Mouse (Mus musculus): ENCODE measurements at regions not wholly inside any gene's neighbourhood (a gene's known extent, or its start where the extent isn't known, plus 50 kb on each side); places are given as distances from the start of the nearest gene placed in this dataset.

GRCm38 (mm10) chr13:55954346-55954745 lies 118.4 kb upstream of the Pitx1 start:
- DNase-seq (ENCODE audit: low read depth): no peak
- TF ChIP-seq POLR2A (IDR thresholded peaks at IDR 0.05; ENCODE audit: borderline replicate concordance, extremely low read depth, insufficient read depth, insufficient read length, poor library complexity, severe bottlenecking): no peak
- no peak for TF ChIP-seq CTCF (IDR thresholded peaks at IDR 0.05; ENCODE audit: borderline replicate concordance, extremely low read depth, insufficient read depth, insufficient read length)

DNA sequence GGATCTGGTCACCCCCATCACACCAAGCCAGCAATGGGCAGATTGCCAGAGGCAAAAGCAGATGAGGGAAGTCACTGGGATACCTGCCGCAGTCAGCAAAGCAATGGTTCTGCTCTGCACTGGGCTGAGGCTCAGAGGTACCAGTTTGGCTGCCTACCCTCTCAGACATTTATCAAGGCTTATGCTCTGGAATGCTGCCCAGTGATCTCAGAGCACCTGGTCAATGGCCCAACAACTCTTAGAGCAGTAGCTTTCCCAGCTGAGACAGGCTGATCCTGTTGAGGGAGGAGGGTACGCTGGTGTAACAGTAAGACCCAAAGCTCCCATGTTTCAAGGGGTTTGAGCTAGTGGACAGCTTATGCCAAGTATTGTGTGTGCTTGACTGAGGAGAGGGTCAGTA lies 117.4 kb upstream of the Pitx1 start:
- TF ChIP-seq CTCF (IDR thresholded peaks at IDR 0.05; ENCODE audit: borderline replicate concordance, extremely low read depth, insufficient read depth, insufficient read length) (no peak), POLR2A (IDR thresholded peaks at IDR 0.05; ENCODE audit: borderline replicate concordance, extremely low read depth, insufficient read depth, insufficient read length, poor library complexity, severe bottlenecking) (no peak)
- DNase-seq (ENCODE audit: low read depth): no peak

DNA sequence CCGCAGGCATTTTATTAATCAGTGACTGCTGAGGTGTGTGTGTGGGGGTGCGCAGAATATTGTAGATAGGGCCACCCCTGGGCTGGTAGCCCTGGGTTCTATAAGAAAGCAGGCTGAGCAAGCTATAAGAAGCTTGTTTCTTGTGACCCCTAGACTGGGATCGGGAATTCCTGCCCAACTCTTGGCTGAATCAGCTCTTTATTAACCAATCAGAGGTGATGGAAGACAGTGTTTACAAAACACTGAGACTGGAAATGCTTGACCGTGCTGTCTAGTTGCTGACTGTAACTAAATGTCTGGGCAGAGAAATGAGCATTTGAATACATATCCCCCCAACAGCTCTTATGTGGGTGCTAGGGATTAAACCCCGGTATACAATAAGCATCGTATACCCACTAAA lies 114.8 kb upstream of the Pitx1 start:
- no peak for TF ChIP-seq POLR2A (IDR thresholded peaks at IDR 0.05; ENCODE audit: borderline replicate concordance, extremely low read depth, insufficient read depth, insufficient read length, poor library complexity, severe bottlenecking)
- TF ChIP-seq CTCF (IDR thresholded peaks at IDR 0.05; ENCODE audit: borderline replicate concordance, extremely low read depth, insufficient read depth, insufficient read length): no peak
- DNase-seq (ENCODE audit: low read depth): no peak

DNA sequence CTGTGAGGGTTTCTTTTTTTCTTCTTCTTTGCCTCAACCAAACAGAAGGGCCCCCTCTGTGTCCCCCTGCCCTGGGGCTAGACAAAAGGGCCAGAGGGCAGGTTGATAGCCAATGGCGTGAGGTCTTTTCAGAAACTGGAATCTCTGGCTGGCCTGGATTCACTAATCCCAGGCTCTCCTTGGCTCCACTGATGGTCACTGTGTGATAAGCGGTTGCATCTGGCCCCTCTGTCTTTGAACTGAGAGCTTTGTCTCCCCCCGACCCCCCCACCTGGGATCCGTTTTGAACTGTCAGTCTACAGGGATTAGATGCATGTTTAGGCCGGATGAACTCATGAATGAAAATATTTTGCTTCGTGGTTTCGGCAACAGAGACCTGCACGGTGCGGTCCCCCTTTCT lies 112.6 kb upstream of the Pitx1 start:
- no peak for DNase-seq (ENCODE audit: low read depth)
- no peak for TF ChIP-seq POLR2A (IDR thresholded peaks at IDR 0.05; ENCODE audit: borderline replicate concordance, extremely low read depth, insufficient read depth, insufficient read length, poor library complexity, severe bottlenecking)
- no peak for TF ChIP-seq CTCF (IDR thresholded peaks at IDR 0.05; ENCODE audit: borderline replicate concordance, extremely low read depth, insufficient read depth, insufficient read length)

- no peak for TF ChIP-seq CTCF (IDR thresholded peaks at IDR 0.05; ENCODE audit: borderline replicate concordance, extremely low read depth, insufficient read depth, insufficient read length)
- no peak for TF ChIP-seq POLR2A (IDR thresholded peaks at IDR 0.05; ENCODE audit: borderline replicate concordance, extremely low read depth, insufficient read depth, insufficient read length, poor library complexity, severe bottlenecking)
- no peak for DNase-seq (ENCODE audit: low read depth)
Observed at GRCm38 (mm10) chr13:55948144-55948543, 112.2 kb upstream of the Pitx1 start.

DNA sequence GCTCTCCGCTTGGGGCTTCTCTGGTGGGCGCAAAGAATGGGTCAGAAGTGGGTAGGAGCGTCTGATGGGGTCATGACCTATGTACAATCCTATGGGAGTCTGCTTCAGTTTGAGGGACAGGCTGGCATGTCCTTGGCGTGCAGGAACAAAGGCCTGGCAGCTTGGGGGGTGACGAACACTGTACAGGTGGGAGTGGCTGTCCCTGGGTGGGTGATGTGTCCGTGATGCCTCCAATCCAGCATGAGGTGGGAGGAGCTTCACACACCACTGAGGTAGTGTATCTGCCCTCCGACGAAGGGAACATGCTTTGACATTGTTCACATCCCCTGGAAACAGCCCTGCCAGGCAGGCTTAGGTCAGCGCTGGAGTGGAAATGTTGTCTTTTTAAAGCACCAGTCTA lies 101.4 kb upstream of the Pitx1 start:
- TF ChIP-seq POLR2A (IDR thresholded peaks at IDR 0.05; ENCODE audit: borderline replicate concordance, extremely low read depth, insufficient read depth, insufficient read length, poor library complexity, severe bottlenecking): no peak
- no peak for TF ChIP-seq CTCF (IDR thresholded peaks at IDR 0.05; ENCODE audit: borderline replicate concordance, extremely low read depth, insufficient read depth, insufficient read length)
- no peak for DNase-seq (ENCODE audit: low read depth)

- TF ChIP-seq POLR2A (IDR thresholded peaks at IDR 0.05; ENCODE audit: borderline replicate concordance, extremely low read depth, insufficient read depth, insufficient read length, poor library complexity, severe bottlenecking) (no peak), CTCF (IDR thresholded peaks at IDR 0.05; ENCODE audit: borderline replicate concordance, extremely low read depth, insufficient read depth, insufficient read length) (no peak)
Observed at GRCm38 (mm10) chr13:55937000-55937399, 101.0 kb upstream of the Pitx1 start.

DNA sequence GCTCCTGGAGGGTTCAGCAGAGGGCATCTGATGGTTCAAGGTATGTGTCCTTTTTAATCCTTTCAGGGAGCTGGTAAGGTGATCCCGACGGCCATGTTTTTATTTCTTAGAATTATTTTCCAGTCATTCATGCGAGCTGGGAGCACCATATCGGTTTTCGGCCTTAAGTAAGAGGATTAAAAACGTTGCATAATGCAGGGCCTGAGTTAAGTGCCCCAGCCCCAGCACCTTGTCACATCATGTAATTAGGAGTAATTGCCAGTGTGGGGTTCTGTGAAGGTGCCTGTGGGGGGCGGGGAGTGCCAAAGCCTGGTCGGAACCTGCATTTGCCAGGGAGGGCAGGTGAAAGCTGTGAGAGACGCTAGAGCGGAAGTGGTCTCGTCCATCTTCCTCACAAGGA lies 94.6 kb upstream of the Pitx1 start:
- TF ChIP-seq CTCF (IDR thresholded peaks at IDR 0.05; ENCODE audit: borderline replicate concordance, extremely low read depth, insufficient read depth, insufficient read length) (no peak), POLR2A (IDR thresholded peaks at IDR 0.05; ENCODE audit: borderline replicate concordance, extremely low read depth, insufficient read depth, insufficient read length, poor library complexity, severe bottlenecking) (no peak)
- DNase-seq (ENCODE audit: low read depth): no peak

More at GRCm38 (mm10) chr13:55937000-55937399, 101.0 kb upstream of the Pitx1 start:
- DNase-seq (ENCODE audit: low read depth): no peak

DNA sequence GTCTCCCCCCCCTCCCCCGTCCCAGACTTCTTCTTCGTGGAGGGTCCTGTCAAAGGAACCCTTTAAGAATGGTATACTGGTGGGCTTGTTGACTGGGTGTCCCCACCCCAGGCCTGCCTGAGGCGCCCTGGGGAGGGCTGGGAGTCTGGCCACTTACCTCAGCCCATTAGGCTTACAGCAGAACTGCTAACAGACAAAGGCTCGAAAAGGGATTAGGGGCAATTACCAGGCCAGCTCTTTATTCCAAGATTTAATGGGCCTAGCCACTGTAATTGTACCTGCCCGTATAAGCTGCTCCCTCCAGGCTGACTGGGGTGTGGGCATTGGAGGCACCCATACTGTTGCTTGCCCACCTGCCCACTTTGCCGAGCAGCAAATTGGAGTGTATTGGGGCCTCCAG lies 93.8 kb upstream of the Pitx1 start:
- TF ChIP-seq CTCF (IDR thresholded peaks at IDR 0.05; ENCODE audit: borderline replicate concordance, extremely low read depth, insufficient read depth, insufficient read length): no peak
- TF ChIP-seq POLR2A (IDR thresholded peaks at IDR 0.05; ENCODE audit: borderline replicate concordance, extremely low read depth, insufficient read depth, insufficient read length, poor library complexity, severe bottlenecking): no peak
- peak; percentile 54 for DNase-seq (ENCODE audit: low read depth)

DNA sequence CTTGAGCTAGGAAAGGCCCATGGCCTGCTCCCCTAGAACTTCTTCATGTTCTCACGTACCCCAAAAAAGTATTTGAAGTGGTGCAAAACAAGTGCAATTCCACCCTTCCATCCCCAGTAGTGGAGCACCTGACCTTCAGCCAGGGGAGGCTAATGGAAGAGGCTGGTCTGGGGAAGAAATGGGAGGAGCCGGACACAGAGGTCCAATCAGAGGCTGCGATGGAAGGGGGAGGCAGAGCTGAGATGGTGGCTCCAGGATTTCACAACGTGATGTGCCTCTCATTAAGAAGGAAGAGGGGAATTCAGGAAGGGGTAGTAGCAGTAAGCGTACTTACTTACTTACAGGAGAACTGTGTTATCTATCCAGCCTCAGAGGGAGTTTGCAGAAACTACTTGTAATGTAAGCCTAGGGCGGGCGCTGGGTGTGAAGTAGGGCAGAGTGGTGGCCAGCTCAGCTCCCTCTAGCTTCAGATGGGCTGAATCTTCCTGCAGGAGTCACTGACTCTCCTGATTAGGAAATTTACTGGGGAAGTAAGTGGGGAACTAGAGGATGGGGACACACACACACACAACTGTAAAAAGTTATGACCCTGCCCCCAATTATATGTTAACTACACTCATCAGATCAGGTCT lies 87.6 kb upstream of the Pitx1 start:
- TF ChIP-seq POLR2A (IDR thresholded peaks at IDR 0.05; ENCODE audit: borderline replicate concordance, extremely low read depth, insufficient read depth, insufficient read length, poor library complexity, severe bottlenecking): no peak
- TF ChIP-seq CTCF (IDR thresholded peaks at IDR 0.05; ENCODE audit: borderline replicate concordance, extremely low read depth, insufficient read depth, insufficient read length): no peak
- peak; percentile 40 for DNase-seq (ENCODE audit: low read depth)

- TF ChIP-seq POLR2A (IDR thresholded peaks at IDR 0.05; ENCODE audit: borderline replicate concordance, extremely low read depth, insufficient read depth, insufficient read length, poor library complexity, severe bottlenecking) (no peak), CTCF (IDR thresholded peaks at IDR 0.05; ENCODE audit: borderline replicate concordance, extremely low read depth, insufficient read depth, insufficient read length) (no peak)
- no peak for DNase-seq (ENCODE audit: low read depth)
Observed at GRCm38 (mm10) chr13:55917316-55917715, 81.3 kb upstream of the Pitx1 start.

DNA sequence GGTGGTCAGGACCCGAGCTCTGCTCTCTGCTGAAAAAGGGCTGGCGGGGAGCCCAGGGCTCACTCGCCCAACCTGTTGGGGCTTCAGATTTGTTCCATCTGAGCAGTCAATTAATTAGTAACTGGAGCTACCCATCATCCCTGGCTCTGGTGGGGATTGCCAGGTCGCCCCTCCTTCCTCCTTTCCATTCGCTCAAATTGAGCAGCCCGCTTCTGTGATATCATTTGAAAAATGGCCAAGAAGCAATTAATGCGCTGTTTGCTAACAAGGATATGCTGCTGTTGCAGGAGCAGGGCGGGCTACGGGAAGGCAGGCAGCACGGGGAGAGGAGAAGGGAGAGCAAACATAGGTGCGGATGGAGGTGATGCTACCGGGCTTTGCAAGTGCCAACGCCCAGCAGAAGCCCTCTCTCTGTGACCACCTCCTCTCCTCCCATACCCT lies 76.3 kb upstream of the Pitx1 start:
- DNase-seq (ENCODE audit: low read depth): peak; percentile 95
- no peak for TF ChIP-seq POLR2A (IDR thresholded peaks at IDR 0.05; ENCODE audit: borderline replicate concordance, extremely low read depth, insufficient read depth, insufficient read length, poor library complexity, severe bottlenecking)
- no peak for TF ChIP-seq CTCF (IDR thresholded peaks at IDR 0.05; ENCODE audit: borderline replicate concordance, extremely low read depth, insufficient read depth, insufficient read length)

All from brain, embryonic 14.5 days (tissue).